Mouse (Mus musculus) stomach, embryonic 15.5 days (tissue): Measurements from ENCODE around the gene Syn3. TPM values are rescaled to one million over a fixed set of nuclear protein-coding genes. Genes with fewer than 3 reads are reported as not detected.
"Not testable (repeated sequence)": the region's sequence is repeated elsewhere in the genome, so short reads cannot be mapped to it uniquely, and the experiment has no call there.

Experiments
- ATAC-seq: fragments of 200-750 bp; cut with Nextera tagmentation; 2 replicates; pipeline ENCODE4 v1.8.0; 2017; ENCODE audit warnings: low read depth, moderate number of reproducible peaks, moderate TSS enrichment; ENCODE audit not compliant: insufficient read depth, low FRiP score
- H3K27ac ChIP-seq: fragments of 300-500 bp; sonication (generic); 2 replicates; pipeline ENCODE4 v1.5.1; 2015; ENCODE audit warnings: mild to moderate bottlenecking, inconsistent platforms
- H3K27me3 ChIP-seq: fragments of 300-500 bp; sonication (generic); replicated peaks from 2 replicates; pipeline ENCODE4 v1.6.1; 2015; ENCODE audit warnings: inconsistent platforms
- H3K36me3 ChIP-seq: fragments of 300-500 bp; sonication (generic); 2 replicates; pipeline ENCODE4 v1.6.1; 2015; ENCODE audit warnings: inconsistent platforms
- H3K4me1 ChIP-seq: fragments of 300-500 bp; sonication (generic); 2 replicates; pipeline ENCODE4 v1.6.1; 2015; ENCODE audit warnings: inconsistent platforms
- H3K4me2 ChIP-seq: fragments of 300-500 bp; sonication (generic); 2 replicates; pipeline ENCODE4 v1.6.1; 2015; ENCODE audit warnings: mild to moderate bottlenecking, inconsistent platforms
- H3K4me3 ChIP-seq: fragments of 300-500 bp; sonication (generic); replicated peaks from 2 replicates; pipeline ENCODE4 v1.5.1; 2015; ENCODE audit warnings: inconsistent platforms
- H3K9ac ChIP-seq: fragments of 300-500 bp; sonication (generic); 2 replicates; pipeline ENCODE4 v1.6.1; 2015; ENCODE audit warnings: inconsistent platforms
- H3K9me3 ChIP-seq: fragments of 300-500 bp; sonication (generic); 2 replicates; pipeline ENCODE4 v1.6.1; 2016; ENCODE audit warnings: inconsistent platforms
- WGBS: fragments of 180-500 bp; shearing (Covaris S2); methylation state at CpG from one replicate; pipeline ENCODE4 v1.1.7; 2015; 5-methylcytosine and 5-hydroxymethylcytosine counted together
- polyA plus RNA-seq: library from polyadenylated mRNA; unstranded; fragments of >200 nt; fragmentation: Nextera tagmentation; extraction: Ambion mirVana; gene quantifications from 2 replicates; pipeline ENCODE4 v1.2.1, GENCODE M21; 2015

Syn3 gene
- polyA plus RNA-seq, 1 experiment from 2014 or later, result 3.5 TPM

- Histone ChIP-seq H3K9me3 (no peaks in the 10 kb centered on the region), H3K36me3 (no peaks in the 10 kb centered on the region), H3K4me3 (no peak overlapping the region), H3K27ac (no peak overlapping the region), H3K4me2 (no peak overlapping the region), H3K27me3 (no peaks in the 10 kb centered on the region), H3K4me1 (no peaks in the 10 kb centered on the region), H3K9ac (no peak overlapping the region)
- ATAC-seq, result no peak; the same call in 1 of the 2 replicates
- WGBS, result 73% methylated on average over 3 of the region's 3 CpGs
Measured at GRCm38 (mm10) chr10:86392399-86392798, 106.3 kb downstream of the Syn3 start.

DNA sequence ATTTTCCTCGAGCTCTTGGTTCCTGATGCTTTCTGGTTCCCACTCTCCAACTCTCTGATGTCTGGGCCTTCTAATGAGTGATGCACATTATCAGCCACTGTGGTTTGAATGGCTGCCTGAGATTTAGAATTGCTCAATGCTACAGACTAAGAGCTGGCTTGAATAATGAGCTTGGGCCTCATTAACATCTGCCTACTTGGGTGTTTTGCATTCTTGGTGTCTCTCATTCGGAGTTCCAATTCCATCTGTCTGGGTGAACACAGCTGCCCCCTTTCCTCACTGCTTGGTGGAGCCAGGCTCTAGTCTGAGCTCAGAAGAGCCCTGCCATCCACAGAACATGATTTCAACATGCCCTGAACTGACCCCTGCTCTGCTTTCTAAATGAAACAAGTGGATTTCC lies 108.8 kb downstream of the Syn3 start:
- no peak for ATAC-seq
- Histone ChIP-seq H3K4me3 (no peak overlapping the region), H3K27me3 (no peaks in the 10 kb centered on the region), H3K9ac (no peak overlapping the region), H3K27ac (no peak overlapping the region), H3K4me2 (no peak overlapping the region), H3K4me1 (no peaks in the 10 kb centered on the region), H3K9me3 (no peaks in the 10 kb centered on the region), H3K36me3 (no peaks in the 10 kb centered on the region)
- WGBS, result 58% methylated on average over 2 of the region's 2 CpGs

DNA sequence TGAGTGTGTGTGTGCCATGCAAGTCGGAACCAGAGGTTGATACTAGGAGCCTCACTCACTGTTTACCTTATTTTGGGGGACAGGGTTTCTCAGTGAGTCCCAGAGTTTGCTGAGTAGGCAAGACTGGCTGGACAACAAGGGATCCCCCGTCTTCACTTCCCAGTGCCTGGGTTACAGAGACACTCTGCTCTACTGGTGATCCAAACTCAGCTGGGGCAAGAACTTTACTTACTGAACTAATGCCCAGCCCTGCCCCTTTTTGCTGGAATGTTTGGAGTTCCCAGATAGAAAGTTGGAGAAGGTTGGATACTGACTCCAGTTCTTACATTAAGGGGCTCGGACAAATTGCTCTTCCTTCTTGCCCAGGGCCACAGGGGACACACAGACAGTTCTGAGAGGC lies 109.3 kb downstream of the Syn3 start:
- Histone ChIP-seq H3K4me3 (no peak overlapping the region), H3K4me1 (no peaks in the 10 kb centered on the region), H3K9ac (no peak overlapping the region), H3K27ac (no peak overlapping the region), H3K36me3 (no peaks in the 10 kb centered on the region), H3K4me2 (no peak overlapping the region), H3K9me3 (no peaks in the 10 kb centered on the region), H3K27me3 (no peaks in the 10 kb centered on the region)
- WGBS, result 80% methylated on average over 3 of the region's 3 CpGs
- ATAC-seq, result no peak

- Histone ChIP-seq H3K9me3 (no peaks in the 10 kb centered on the region), H3K9ac (no peak overlapping the region), H3K36me3 (no peaks in the 10 kb centered on the region), H3K27ac (no peak overlapping the region), H3K27me3 (no peaks in the 10 kb centered on the region), H3K4me3 (no peak overlapping the region), H3K4me1 (no peaks in the 10 kb centered on the region), H3K4me2 (no peak overlapping the region)
- ATAC-seq, result no peak
- 73% methylated on average over 6 of the region's 6 CpGs for WGBS
Measured at GRCm38 (mm10) chr10:86388803-86389202, 109.9 kb downstream of the Syn3 start.

DNA sequence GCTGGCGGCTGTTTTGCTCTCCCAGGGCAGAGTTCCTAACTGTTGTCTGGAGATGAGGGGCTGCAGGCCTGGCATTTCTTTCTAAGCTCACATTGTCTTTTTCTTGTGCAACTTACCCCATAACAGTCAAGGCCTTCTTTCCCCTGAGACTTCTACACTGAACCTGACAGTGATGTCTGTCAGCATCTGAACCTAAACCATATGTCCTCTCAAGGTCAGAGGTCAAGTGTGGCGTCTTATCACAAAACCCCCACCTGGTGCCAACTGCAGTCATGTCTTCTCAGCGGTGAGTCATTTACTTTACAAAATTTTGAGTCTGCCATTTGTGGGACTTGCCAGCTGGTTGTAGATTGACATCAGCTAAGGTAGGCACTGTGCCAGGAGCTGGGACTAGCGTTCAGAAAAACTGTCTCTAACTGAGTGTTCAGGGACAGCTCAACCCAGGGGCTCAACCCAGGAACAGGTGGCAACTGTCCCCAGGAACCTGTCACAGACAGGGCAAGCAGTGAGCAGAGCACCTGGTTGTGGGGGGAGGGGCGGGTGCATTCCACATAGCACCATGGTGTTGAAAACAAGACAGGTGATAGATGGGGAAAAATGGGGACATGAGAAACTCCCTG lies 110.8 kb downstream of the Syn3 start:
- Histone ChIP-seq H3K4me1 (no peaks in the 10 kb centered on the region), H3K9ac (no peak overlapping the region), H3K4me2 (no peak overlapping the region), H3K9me3 (no peaks in the 10 kb centered on the region), H3K27me3 (no peaks in the 10 kb centered on the region), H3K27ac (no peak overlapping the region), H3K4me3 (no peak overlapping the region), H3K36me3 (no peaks in the 10 kb centered on the region)
- ATAC-seq, result no peak; the same call in 1 of the 2 replicates
- 51% methylated on average over 5 of the region's 5 CpGs for WGBS

DNA sequence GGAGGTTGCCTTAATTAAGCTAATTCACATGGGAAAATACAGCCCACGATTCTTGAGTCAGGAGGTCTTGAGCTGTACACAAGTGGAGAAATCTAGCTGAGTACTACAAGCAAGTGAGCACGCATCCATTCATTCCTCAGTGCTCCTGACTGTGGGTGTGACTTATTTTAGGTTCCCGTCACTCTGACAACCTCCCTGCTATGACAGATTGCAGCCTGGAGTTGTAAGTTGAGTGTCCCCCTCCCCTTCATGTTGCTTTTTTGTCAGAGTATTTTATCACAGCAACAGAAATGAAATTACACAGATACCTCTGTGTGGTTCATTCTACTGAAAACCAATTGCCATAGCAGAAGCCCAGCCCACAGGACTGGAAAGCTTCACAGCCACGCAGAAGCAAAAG lies 112.5 kb downstream of the Syn3 start:
- 66% methylated on average over 4 of the region's 4 CpGs for WGBS
- H3K4me3 ChIP-seq, result no peak overlapping the region

DNA sequence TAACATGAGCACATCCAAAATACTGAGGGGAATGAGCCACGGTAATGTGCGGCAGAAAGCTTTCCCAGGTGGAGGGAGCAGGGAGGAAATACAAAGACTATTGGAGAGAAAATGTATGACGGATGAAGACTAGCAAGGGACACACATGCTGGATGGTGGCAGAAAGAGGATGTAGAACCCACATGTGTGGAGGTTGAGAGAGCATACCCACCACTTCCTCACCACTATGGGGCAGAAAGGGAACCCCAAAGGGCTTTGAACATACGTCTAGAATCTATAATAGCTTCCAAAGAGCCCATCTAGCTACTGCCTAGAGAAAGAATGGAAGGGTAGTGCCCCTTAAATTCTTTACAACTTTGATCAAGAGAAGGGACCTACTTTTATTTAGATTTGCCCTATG lies 113.0 kb downstream of the Syn3 start:
- Histone ChIP-seq H3K9me3 (no peaks in the 10 kb centered on the region), H3K4me3 (no peak overlapping the region), H3K4me1 (peaks cover 4% of the 10 kb centered on the region; the same call in 1 of the 2 replicates), H3K27me3 (no peaks in the 10 kb centered on the region), H3K36me3 (no peaks in the 10 kb centered on the region), H3K9ac (no peak overlapping the region), H3K27ac (no peak overlapping the region), H3K4me2 (no peak overlapping the region)
- ATAC-seq, result no peak
- WGBS, result 75% methylated on average over 4 of the region's 4 CpGs

More for the DNA sequence above, 112.5 kb downstream of the Syn3 start:
- peaks cover 4% of the 10 kb centered on the region; the same call in 1 of the 2 replicates for H3K4me1 ChIP-seq
- no peak for ATAC-seq
- no peak overlapping the region for H3K4me2 ChIP-seq
- no peaks in the 10 kb centered on the region for H3K27me3 ChIP-seq
- no peaks in the 10 kb centered on the region for H3K36me3 ChIP-seq
- no peak overlapping the region for H3K27ac ChIP-seq
- no peaks in the 10 kb centered on the region for H3K9me3 ChIP-seq
- H3K9ac ChIP-seq, result no peak overlapping the region

DNA sequence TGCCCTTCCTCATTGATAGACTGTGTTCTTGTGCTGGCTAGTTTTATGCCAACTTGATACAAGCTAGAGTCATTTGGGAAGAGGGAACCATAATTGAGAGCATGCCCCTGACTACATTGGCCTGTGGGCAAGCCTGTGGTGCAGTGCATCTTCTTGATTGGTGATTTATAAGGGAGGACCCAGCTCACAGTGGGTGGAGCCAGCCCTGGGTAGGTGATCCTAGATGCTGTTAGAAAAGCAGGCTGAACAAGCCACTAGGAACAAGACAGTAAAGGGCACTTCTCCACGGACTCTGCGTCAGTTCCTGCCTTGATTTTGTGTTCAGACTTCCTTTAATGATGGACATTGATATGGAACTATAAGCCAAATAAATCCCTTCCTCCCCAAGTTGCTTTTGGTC lies 114.0 kb downstream of the Syn3 start:
- Histone ChIP-seq H3K4me1 (peaks cover 4% of the 10 kb centered on the region; the same call in 1 of the 2 replicates), H3K27ac (no peak overlapping the region), H3K4me3 (no peak overlapping the region), H3K9ac (no peak overlapping the region), H3K36me3 (no peaks in the 10 kb centered on the region), H3K4me2 (no peak overlapping the region), H3K27me3 (no peaks in the 10 kb centered on the region), H3K9me3 (no peaks in the 10 kb centered on the region)
- 74% methylated on average over 2 of the region's 2 CpGs for WGBS
- no peak for ATAC-seq

- Histone ChIP-seq H3K27ac (peak overlapping the region; percentile 5; the same call in 1 of the 2 replicates), H3K9ac (no peak overlapping the region), H3K36me3 (no peaks in the 10 kb centered on the region), H3K4me1 (peaks cover 4% of the 10 kb centered on the region; the same call in 1 of the 2 replicates), H3K9me3 (no peaks in the 10 kb centered on the region), H3K4me2 (no peak overlapping the region), H3K27me3 (no peaks in the 10 kb centered on the region), H3K4me3 (no peak overlapping the region)
- 27% methylated on average over 2 of the region's 2 CpGs for WGBS
- ATAC-seq, result peak; percentile 52; the same call in 1 of the 2 replicates
Measured at GRCm38 (mm10) chr10:86381922-86382260, 116.8 kb downstream of the Syn3 start.

DNA sequence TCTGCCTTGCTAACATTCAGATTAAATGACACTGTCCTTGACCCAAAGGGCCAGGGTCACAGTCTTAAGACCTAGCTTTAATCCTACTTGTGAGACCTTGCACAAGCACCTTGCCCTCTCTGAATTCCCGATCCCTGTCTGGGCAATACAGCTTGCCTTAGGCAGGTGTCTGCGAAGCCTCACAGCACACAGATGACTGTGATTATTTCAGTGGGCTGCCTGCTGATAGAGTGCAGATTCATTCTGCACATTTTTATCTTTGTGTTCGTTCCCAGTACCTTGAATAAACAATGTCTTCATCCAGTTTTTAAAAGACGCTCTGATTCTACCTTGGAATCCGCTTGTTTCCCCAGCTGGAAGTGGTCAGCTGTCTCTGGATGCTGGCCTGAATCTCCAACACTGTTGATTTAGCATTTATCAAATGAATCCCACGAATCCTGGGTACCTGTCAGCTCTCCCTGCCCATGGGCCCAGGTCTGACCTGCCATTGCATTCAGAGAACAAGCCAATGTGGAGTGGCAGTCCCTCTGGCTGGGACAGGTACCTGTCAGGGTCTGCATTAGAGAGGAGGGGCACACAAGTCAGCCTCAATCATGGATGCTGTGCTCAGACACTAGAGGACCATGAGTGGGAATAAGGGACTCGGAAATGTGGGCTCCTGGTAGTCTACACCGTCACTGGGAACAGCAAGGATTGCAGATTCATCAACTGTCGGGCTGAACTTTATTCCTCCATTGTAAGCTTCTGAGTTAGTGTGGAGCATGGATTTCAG lies 117.4 kb downstream of the Syn3 start:
- peak; percentile 24; the same call in 1 of the 2 replicates for ATAC-seq
- no peak overlapping the region for H3K4me3 ChIP-seq

GRCm38 (mm10) chr10:86380626-86381025 lies 118.1 kb downstream of the Syn3 start:
- no peaks in the 10 kb centered on the region for H3K36me3 ChIP-seq
- 46% methylated on average over 2 of the region's 2 CpGs for WGBS
- H3K9me3 ChIP-seq, result no peaks in the 10 kb centered on the region
- ATAC-seq, result 0 out of 2 replicates have a peak, but pooled peaks have one; percentile 40
- no peak overlapping the region for H3K4me3 ChIP-seq
- no peak overlapping the region for H3K27ac ChIP-seq
- no peak overlapping the region for H3K4me2 ChIP-seq
- no peak overlapping the region for H3K9ac ChIP-seq
- no peaks in the 10 kb centered on the region for H3K27me3 ChIP-seq
- H3K4me1 ChIP-seq, result peaks cover 4% of the 10 kb centered on the region; the same call in 1 of the 2 replicates

More for the DNA sequence above, 117.4 kb downstream of the Syn3 start:
- 38% methylated on average over 9 of the region's 9 CpGs for WGBS
- Histone ChIP-seq H3K9me3 (no peaks in the 10 kb centered on the region), H3K36me3 (no peaks in the 10 kb centered on the region), H3K4me2 (no peak overlapping the region), H3K9ac (no peak overlapping the region), H3K4me1 (peaks cover 4% of the 10 kb centered on the region; the same call in 1 of the 2 replicates), H3K27ac (peak overlapping the region; percentile 5; the same call in 1 of the 2 replicates), H3K27me3 (no peaks in the 10 kb centered on the region)

DNA sequence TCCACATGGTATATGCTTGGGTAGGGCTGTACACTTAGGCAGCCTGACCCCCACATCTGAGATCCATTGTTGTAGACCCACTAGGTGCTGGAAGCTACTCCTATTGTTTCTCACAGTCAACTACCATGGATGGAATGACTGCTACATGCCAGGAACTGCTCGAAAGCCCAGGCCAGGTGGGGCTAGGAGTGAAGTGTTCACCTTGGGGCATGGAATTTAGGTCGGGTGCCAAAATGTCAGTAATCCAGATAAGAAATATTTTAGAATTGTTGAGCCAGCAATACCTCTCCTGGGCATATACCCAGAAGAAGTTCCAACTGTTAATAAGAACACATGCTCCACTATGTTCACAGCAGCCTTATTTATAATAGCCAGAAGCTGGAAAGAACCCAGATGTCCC lies 119.9 kb downstream of the Syn3 start:
- 84% methylated on average over 2 of the region's 2 CpGs for WGBS

More for the DNA sequence above, 119.9 kb downstream of the Syn3 start:
- H3K4me1 ChIP-seq, ATAC-seq, H3K9me3 ChIP-seq, H3K9ac ChIP-seq, H3K27ac ChIP-seq, H3K36me3 ChIP-seq, H3K4me2 ChIP-seq, H3K4me3 ChIP-seq, H3K27me3 ChIP-seq: not testable (repeated sequence)
